Mouse (Mus musculus): ENCODE results near the gene Nepn. TPM values are rescaled to one million over a fixed set of nuclear protein-coding genes. Genes with fewer than 3 reads are reported as not detected.

Nepn gene
- total RNA-seq, 2 experiments from 2014 or later: not detected

- DNase-seq: no peak
- TF ChIP-seq CTCF (IDR thresholded peaks at IDR 0.05): no peak
- Histone ChIP-seq H3K27ac (peak overlapping the region; percentile 100), H3K4me3 (peak overlapping the region; percentile 99)
- intact Hi-C loops (cut with DNase I): loop anchor here (2.0 to 10.0 kb wide), 2 partner anchors 34 to 182 kb away; partner anchors contain the start of genes Dcbld1 and Gopc
These were observed 27.7 kb downstream of the Nepn start for GRCm38 (mm10) chr10:52416458-52416857.

DNA sequence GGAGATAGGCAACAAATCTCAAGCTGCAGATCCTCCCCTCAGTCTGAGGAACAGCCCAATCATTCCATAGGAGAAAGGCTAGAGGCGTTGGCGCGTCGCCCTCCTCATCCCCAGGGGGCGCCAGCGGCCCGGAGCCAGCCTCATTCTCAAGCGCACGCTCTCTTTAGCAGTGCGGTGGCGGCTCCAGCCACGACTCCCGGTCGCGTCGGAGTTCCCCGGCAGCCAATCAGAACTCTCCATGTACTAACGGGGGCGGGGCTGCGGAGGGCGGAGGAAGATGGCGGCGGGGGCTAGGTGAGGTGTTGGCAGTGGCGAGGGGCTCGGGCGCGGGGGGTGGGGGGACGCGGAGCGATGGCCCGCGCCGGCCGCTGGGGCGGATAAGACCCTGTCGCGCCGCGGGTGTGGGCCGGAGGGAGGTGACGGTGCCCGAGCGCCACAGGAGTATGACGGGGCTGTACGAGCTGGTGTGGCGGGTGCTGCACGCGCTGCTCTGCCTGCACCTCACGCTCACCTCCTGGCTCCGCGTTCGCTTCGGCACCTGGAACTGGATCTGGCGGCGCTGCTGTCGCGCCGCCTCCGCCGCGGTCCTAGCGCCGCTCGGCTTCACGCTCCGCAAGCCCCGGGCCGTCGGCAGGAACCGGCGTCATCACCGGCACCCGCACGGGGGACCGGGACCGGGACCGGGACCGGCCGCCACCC lies 28.7 kb downstream of the Nepn start, which contains the start of gene Nus1:
Nus1 (plus strand) TSS at position 249 of the 699 bp plus-strand sequence.
- peak; percentile 93 for TF ChIP-seq CTCF (IDR thresholded peaks at IDR 0.05)
- DNase-seq: peak; percentile 98
- peak within 1 kb of the TSS; percentile 100 for H3K27ac ChIP-seq
- intact Hi-C loops (cut with DNase I): loop anchor here (2.0 to 10.0 kb wide), 2 partner anchors 35 to 183 kb away; partner anchors contain the start of genes Dcbld1 and Gopc
- peak within 1 kb of the TSS; percentile 99 for H3K4me3 ChIP-seq

- peak overlapping the region; percentile 99 for H3K4me3 ChIP-seq
- peak overlapping the region; percentile 100 for H3K27ac ChIP-seq
- intact Hi-C loops (cut with DNase I): loop anchor here (2.0 to 10.0 kb wide), 2 partner anchors 35 to 183 kb away; partner anchors contain the start of genes Dcbld1 and Gopc
- TF ChIP-seq CTCF (IDR thresholded peaks at IDR 0.05): no peak
- DNase-seq: no peak
These were observed 29.5 kb downstream of the Nepn start for GRCm38 (mm10) chr10:52417998-52418860.

DNA sequence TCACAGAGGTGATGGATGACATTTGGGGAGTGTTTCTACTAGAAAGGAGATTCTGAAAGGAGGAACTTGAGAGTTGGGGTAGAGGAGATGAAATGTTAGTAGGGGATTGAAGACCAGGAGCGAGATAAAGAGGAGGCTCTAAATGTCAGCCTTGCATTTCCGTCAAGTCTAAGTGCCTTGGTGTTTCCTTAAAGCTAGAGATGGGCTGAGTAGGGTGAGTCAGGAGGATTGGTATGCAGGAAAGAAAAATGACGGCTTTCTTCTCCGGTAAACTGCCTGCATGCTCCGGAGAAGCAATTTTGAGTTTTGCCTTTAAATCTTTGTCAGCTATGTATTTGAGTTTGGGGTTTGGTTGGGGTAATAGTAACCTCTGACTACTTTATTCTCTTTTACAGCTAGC lies 30.2 kb downstream of the Nepn start:
- DNase-seq: no peak
- intact Hi-C loops (cut with DNase I): loop anchor here (10.0 kb wide), 1 partner anchor 184 kb away; the partner anchor contains the start of gene Dcbld1
- peak overlapping the region; percentile 100 for H3K27ac ChIP-seq
- no peak for TF ChIP-seq CTCF (IDR thresholded peaks at IDR 0.05)
- H3K4me3 ChIP-seq: peak overlapping the region; percentile 99

DNA sequence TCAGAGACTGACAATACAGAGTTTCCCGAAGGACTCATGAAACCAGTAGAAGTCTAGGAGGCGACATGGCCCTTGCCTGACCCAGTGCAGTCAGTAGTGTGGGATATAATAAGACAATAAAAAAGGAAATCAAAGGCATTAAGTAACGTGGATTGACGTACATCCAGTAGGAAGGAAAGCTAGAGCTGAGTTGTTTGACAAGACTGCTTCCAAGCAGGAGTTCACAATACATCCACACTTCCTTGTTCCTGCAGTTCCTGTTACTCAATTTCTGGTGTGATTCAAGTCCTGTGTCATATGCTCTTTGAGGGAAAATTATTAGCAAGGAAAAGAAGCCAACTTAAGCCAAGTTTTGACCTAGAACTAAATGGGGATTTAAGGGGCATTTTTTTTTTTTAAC lies 30.6 kb downstream of the Nepn start:
- DNase-seq: no peak
- Histone ChIP-seq H3K4me3 (peak overlapping the region; percentile 99), H3K27ac (peak overlapping the region; percentile 100)
- TF ChIP-seq CTCF (IDR thresholded peaks at IDR 0.05): no peak
- intact Hi-C loops (cut with DNase I): loop anchor here (10.0 kb wide), 1 partner anchor 185 kb away; the partner anchor contains the start of gene Dcbld1

- no peak for DNase-seq
- H3K4me3 ChIP-seq: 0 out of 2 replicates have a peak overlapping the region, but pooled peaks have one; percentile 5
- no peak overlapping the region for H3K27ac ChIP-seq
- no peak for TF ChIP-seq CTCF (IDR thresholded peaks at IDR 0.05)
- intact Hi-C loops (cut with DNase I): no loop called here
These were observed 31.8 kb downstream of the Nepn start for GRCm38 (mm10) chr10:52420526-52420925.

DNA sequence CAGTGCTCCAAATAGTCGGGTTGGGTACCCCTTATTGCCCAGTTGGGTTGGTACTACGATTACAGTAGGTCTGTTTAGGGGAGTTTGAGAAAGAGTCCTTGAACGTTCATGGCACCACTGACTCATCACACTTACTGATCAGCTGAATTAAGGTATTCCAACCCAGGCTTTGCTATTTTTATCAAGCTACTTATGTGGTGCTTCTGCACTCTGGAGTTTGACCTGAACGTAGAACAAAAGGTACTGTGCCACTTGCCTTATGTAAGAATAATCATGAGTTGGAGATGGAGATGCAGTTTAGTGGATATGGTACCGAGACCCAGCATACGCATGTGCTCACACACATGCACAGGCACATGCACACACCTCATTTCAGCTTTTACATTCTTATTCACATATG lies 32.9 kb downstream of the Nepn start:
- H3K4me3 ChIP-seq: no peak overlapping the region
- DNase-seq: no peak
- no peak overlapping the region for H3K27ac ChIP-seq
- TF ChIP-seq CTCF (IDR thresholded peaks at IDR 0.05): no peak
- intact Hi-C loops (cut with DNase I): no loop called here

GRCm38 (mm10) chr10:52423097-52423496 lies 34.3 kb downstream of the Nepn start:
- peak; percentile 49 for TF ChIP-seq CTCF (IDR thresholded peaks at IDR 0.05)
- DNase-seq: no peak
- intact Hi-C loops (cut with DNase I): no loop called here
- Histone ChIP-seq H3K27ac (no peak overlapping the region), H3K4me3 (no peak overlapping the region)

- intact Hi-C loops (cut with DNase I): no loop called here
- TF ChIP-seq CTCF (IDR thresholded peaks at IDR 0.05): no peak
- DNase-seq: no peak
- Histone ChIP-seq H3K4me3 (no peak overlapping the region), H3K27ac (no peak overlapping the region)
These were observed 37.7 kb downstream of the Nepn start for GRCm38 (mm10) chr10:52426314-52426980.

DNA sequence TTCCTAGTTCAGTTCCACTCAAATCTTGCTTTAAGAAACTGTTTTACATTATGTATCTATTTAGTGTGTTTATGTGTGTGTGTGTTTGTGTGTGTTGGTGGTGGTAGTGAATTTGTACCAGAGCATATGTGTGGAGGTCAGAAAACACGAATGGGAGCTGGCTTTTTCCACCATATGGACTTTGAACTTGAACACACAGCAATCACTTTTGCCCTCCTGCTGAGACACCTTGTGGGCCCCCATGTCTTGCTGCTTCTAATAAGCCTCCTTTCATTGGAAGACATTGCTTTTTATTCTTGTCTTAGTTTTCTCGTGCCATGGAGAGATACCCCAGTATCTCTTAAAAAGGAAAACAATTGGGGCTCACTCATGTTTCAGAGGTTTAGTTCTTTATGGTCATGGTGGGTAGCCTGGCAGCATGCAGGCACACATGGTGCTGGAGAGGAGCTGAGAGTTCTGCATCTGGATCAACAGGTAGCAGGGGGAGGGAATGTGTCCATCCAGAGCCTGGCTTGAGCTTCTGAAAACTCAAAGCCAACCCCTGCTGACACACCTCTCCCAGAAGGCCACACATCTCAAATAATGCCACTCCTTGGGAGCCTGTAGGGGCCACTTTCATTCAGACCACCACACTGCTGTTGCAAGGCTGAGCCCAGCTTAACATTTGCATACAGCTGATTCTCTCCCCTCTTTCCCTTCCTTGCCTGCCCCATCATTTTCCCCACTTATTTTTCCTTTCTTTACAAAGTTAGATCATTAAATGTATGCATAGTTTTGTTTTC lies 39.1 kb downstream of the Nepn start:
- intact Hi-C loops (cut with DNase I): no loop called here
- Histone ChIP-seq H3K4me3 (no peak overlapping the region), H3K27ac (no peak overlapping the region)
- DNase-seq: no peak
- TF ChIP-seq CTCF (IDR thresholded peaks at IDR 0.05): no peak

DNA sequence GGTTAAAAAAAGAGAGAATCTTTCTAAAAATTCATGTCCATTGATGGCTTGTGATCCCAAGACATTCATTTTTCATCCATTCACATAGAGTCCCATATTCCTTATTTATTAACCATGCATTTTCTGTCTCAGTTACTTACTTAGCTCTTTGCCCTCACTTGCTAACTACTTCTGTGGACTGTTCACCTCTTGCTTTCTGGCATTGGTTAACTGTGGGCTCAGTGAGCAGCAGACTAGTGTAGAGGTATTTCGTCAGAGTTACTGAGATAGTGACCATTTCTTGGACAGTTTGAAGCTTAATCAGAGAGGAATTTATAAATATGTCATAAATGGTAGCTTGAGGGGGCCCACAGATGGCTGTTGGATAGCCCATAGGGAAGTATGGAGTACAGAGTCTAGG lies 42.2 kb downstream of the Nepn start:
- H3K27ac ChIP-seq: no peak overlapping the region
- intact Hi-C loops (cut with DNase I): no loop called here
- H3K4me3 ChIP-seq: no peak overlapping the region
- DNase-seq: no peak
- TF ChIP-seq CTCF (IDR thresholded peaks at IDR 0.05): no peak

DNA sequence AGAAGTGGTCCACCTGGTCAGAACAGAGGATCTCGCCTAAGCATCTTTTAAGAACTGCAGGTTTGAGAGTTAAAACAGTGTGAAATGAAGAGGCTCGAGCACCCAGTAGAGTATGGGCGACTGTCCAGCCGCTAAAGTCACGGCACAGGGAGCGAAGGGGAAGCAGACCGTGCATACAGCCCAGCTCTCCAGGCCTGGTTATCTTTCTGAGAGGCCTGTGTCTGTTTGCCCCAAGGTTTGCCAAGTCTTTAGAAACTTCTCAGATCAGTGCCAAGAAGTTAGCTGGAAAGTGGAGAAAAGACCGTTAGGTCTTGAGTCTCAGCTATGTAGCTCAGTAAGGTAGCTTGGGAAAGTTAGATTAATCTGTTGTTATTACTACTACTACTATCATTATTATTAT lies 46.1 kb downstream of the Nepn start:
- no peak overlapping the region for H3K4me3 ChIP-seq
- DNase-seq: no peak
- H3K27ac ChIP-seq: no peak overlapping the region
- no peak for TF ChIP-seq CTCF (IDR thresholded peaks at IDR 0.05)
- intact Hi-C loops (cut with DNase I): no loop called here

Other genes starting within 250 kb of the Nepn start
- under 1 TPM; 0.08 to 0.11 TPM for gene Ros1, start 193.7 kb upstream of the Nepn start, total RNA-seq (2021)
- gene Dcbld1, start 155.4 kb upstream of the Nepn start, total RNA-seq (2021): 1 to 10 TPM; 1.3 to 1.8 TPM
- gene Gm26741, start 30.2 kb upstream of the Nepn start, total RNA-seq (2021): not detected
- gene Gopc, start 6.8 kb upstream of the Nepn start, total RNA-seq (2021): 1 to 10 TPM; 7.6 to 9.3 TPM
- 10 to 100 TPM; 17.4 to 23.7 TPM for gene Nus1, start 28.6 kb downstream of the Nepn start, total RNA-seq (2021)